ENCODE assay signal across 22 mouse cellular contexts in the genomic region with DNA sequence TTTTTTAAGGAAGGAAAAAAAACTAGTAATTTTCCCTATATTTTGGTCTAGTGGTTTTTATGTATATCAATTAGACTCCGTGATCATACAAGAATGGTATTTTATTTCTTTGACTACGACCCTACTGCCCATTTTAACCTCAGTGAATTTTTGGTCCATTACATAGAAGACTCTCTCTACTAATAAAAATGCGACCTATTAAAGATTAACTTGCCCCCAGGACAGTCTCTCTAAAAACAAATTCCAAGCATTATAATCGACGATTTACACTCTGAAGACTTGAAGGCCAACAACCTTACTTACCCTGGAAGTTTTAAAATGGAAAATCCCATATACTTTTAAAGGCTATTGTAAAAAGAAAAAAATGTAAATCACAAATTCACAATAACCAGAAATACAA. TPM values are rescaled to one million over a fixed set of nuclear protein-coding genes. Genes with fewer than 3 reads are reported as not detected.
"Had no signal": no experiment of that assay in that cellular context is flagged by ENCODE, and none has a peak within 500 bp of the region (broad histone marks: within the 10 kb centered on the region; RNA-seq: fewer than 3 reads in every experiment).

No protein-coding gene starts in this region.

- H3K4me2 ChIP-seq: liver, embryonic 12.5 days; liver, embryonic 15.5 days; midbrain, embryonic 13.5 days; neural tube, embryonic 13.5 days had no signal

- H3K4me1 ChIP-seq: liver, embryonic 12.5 days; liver, embryonic 15.5 days had no signal

- H3K4me3 ChIP-seq: limb, embryonic 10.5 days; liver, embryonic 12.5 days; liver, embryonic 15.5 days; lung, embryonic 15.5 days; megakaryocyte, embryonic 14.5 days; midbrain, embryonic 10.5 days; midbrain, embryonic 13.5 days; myocyte; neural tube, embryonic 13.5 days had no signal

- H3K27me3 ChIP-seq: lung, embryonic 15.5 days had no signal

- ATAC-seq: inflammation-experienced regulatory T-cells, adult 6 months; intestine, embryonic 16.5 days; liver, embryonic 12.5 days; midbrain, embryonic 13.5 days; midbrain, embryonic 16.5 days had no signal

- DNase-seq: liver; lung, adult 18-20 months; lung, postnatal 10 days; lung, postnatal 36 days; retina, postnatal 1 day; thymus, adult 18-20 months; thymus, postnatal 36 days had no signal

- H3K9ac ChIP-seq: limb, embryonic 13.5 days; liver, embryonic 12.5 days; liver, embryonic 15.5 days; lung, embryonic 15.5 days; midbrain, embryonic 13.5 days; neural tube, embryonic 13.5 days had no signal

- H3K9me3 ChIP-seq: limb, embryonic 10.5 days; limb, embryonic 13.5 days; liver, embryonic 12.5 days; liver, embryonic 15.5 days; lung, embryonic 15.5 days; midbrain, embryonic 13.5 days; neural tube, embryonic 13.5 days had no signal

- H3K27ac ChIP-seq: limb, embryonic 10.5 days; limb, embryonic 13.5 days; liver, embryonic 12.5 days; liver, embryonic 15.5 days; lung, embryonic 15.5 days; midbrain, embryonic 10.5 days; midbrain, embryonic 13.5 days; neural tube, embryonic 13.5 days had no signal

- H3K36me3 ChIP-seq: limb, embryonic 10.5 days; liver, embryonic 12.5 days; liver, embryonic 15.5 days; midbrain, embryonic 10.5 days; midbrain, embryonic 13.5 days; neural tube, embryonic 13.5 days had no signal

RNA-seq across cellular contexts. Expression of gene Bicc1, which starts 2.9 kb away (rescaled TPM):
- total RNA-seq: monocyte, adult 5-6 weeks; neutrophil, adult 5-6 weeks had no signal
